In the genomic region with DNA sequence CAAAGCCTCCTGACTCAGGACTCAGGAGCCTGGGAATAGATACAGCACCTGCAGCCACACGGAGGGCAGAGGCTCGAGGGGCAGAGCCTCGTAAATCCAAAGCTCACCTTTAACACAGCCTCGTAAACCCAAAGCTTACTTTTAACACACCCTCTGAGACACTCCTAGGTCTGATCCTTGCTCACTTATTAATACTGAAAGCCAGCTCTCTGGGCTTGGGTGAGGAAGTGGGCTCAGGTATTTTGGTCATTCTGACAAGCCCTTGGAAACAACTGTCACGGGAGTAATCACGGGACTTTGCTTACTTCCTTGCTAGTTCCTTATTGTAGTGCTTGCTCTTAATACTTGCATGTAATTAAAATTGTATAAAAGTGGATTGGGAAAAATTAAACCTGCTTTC, we compare ENCODE assay signal across 27 mouse cellular contexts. TPM values are rescaled to one million over a fixed set of nuclear protein-coding genes. Genes with fewer than 3 reads are reported as not detected.
DNase-seq lines count a peak whose midpoint lies in the region; ATAC-seq lines count a peak whose summit lies in the region.
"Had no signal": no experiment of that assay in that cellular context is flagged by ENCODE, and none has a peak within 500 bp of the region (broad histone marks: within the 10 kb centered on the region; RNA-seq: fewer than 3 reads in every experiment).

No protein-coding gene starts in this region.

- no peak for ATAC-seq in heart, embryonic 12.5 days (ENCODE audit: insufficient number of reproducible peaks, low FRiP score)
- ATAC-seq in intestine, embryonic 15.5 days, result peak; percentile 45
- no peak for ATAC-seq in limb, embryonic 13.5 days (ENCODE audit: low FRiP score, low read depth)
- ATAC-seq: forebrain, embryonic 15.5 days; hindbrain, postnatal 0 days; inflammation-experienced regulatory T-cells, adult 6 months; Patski had no signal

- no peak overlapping the region for H3K4me2 ChIP-seq in heart, embryonic 12.5 days
- H3K4me2 ChIP-seq in intestine, embryonic 15.5 days (replicated peaks), result no peak overlapping the region
- H3K4me2 ChIP-seq in limb, embryonic 13.5 days (replicated peaks), result 0 out of 2 replicates have a peak overlapping the region, but pooled peaks have one; percentile 9
- H3K4me2 ChIP-seq: embryonic facial prominence, embryonic 12.5 days; embryonic facial prominence, embryonic 15.5 days; forebrain, embryonic 12.5 days; forebrain, embryonic 15.5 days; heart, embryonic 11.5 days; heart, embryonic 15.5 days; hindbrain, embryonic 14.5 days had no signal

- 77% methylated on average over 6 of the region's 6 CpGs for WGBS in heart, embryonic 12.5 days
- WGBS in intestine, embryonic 15.5 days, result 46% methylated on average over 6 of the region's 6 CpGs
- WGBS in limb, embryonic 13.5 days, result 21% methylated on average over 6 of the region's 6 CpGs

- no peaks in the 10 kb centered on the region for H3K36me3 ChIP-seq in heart, embryonic 12.5 days
- H3K36me3 ChIP-seq in intestine, embryonic 15.5 days, result no peaks in the 10 kb centered on the region
- no peaks in the 10 kb centered on the region for H3K36me3 ChIP-seq in limb, embryonic 13.5 days
- H3K36me3 ChIP-seq: embryonic facial prominence, embryonic 12.5 days; embryonic facial prominence, embryonic 15.5 days; forebrain, embryonic 12.5 days; forebrain, embryonic 15.5 days; G1E; heart, embryonic 15.5 days had no signal

- H3K27me3 ChIP-seq in heart, embryonic 12.5 days (replicated peaks), result no peaks in the 10 kb centered on the region
- no peaks in the 10 kb centered on the region for H3K27me3 ChIP-seq in intestine, embryonic 15.5 days (replicated peaks)
- no peaks in the 10 kb centered on the region for H3K27me3 ChIP-seq in limb, embryonic 13.5 days
- H3K27me3 ChIP-seq: embryonic facial prominence, embryonic 12.5 days; embryonic facial prominence, embryonic 15.5 days; forebrain, embryonic 12.5 days; forebrain, embryonic 15.5 days; heart, embryonic 15.5 days; Patski had no signal

- H3K9me3 ChIP-seq in heart, embryonic 12.5 days (replicated peaks), result no peaks in the 10 kb centered on the region
- H3K9me3 ChIP-seq in intestine, embryonic 15.5 days, result no peaks in the 10 kb centered on the region
- peaks cover 5% of the 10 kb centered on the region; the same call in 1 of the 2 replicates for H3K9me3 ChIP-seq in limb, embryonic 13.5 days
- H3K9me3 ChIP-seq: embryonic facial prominence, embryonic 12.5 days; embryonic facial prominence, embryonic 15.5 days; forebrain, embryonic 15.5 days; G1E; heart, embryonic 15.5 days had no signal

- H3K27ac ChIP-seq in heart, embryonic 12.5 days (ENCODE audit: poor library complexity, severe bottlenecking), result no peak overlapping the region
- no peak overlapping the region for H3K27ac ChIP-seq in intestine, embryonic 15.5 days
- peak overlapping the region; percentile 55; the same call in 1 of the 2 replicates for H3K27ac ChIP-seq in limb, embryonic 13.5 days
- H3K27ac ChIP-seq: embryonic facial prominence, embryonic 12.5 days; embryonic facial prominence, embryonic 15.5 days; forebrain, embryonic 12.5 days; forebrain, embryonic 15.5 days; heart, embryonic 15.5 days; hindbrain, embryonic 14.5 days; hindbrain, postnatal 0 days had no signal

- H3K9ac ChIP-seq in heart, embryonic 12.5 days, result no peak overlapping the region
- H3K9ac ChIP-seq in intestine, embryonic 15.5 days, result no peak overlapping the region
- H3K9ac ChIP-seq in limb, embryonic 13.5 days, result no peak overlapping the region
- H3K9ac ChIP-seq: embryonic facial prominence, embryonic 12.5 days; embryonic facial prominence, embryonic 15.5 days; forebrain, embryonic 12.5 days; forebrain, embryonic 15.5 days; heart, embryonic 15.5 days; hindbrain, embryonic 14.5 days had no signal

- DNase-seq in heart, adult 11 months, result peak; percentile 68
- no peak for DNase-seq in layer of hippocampus, adult 11-12 months (ENCODE audit: low spot score)
- DNase-seq in kidney, postnatal 4 days, result no peak
- DNase-seq: adrenal gland, postnatal 10 days; adrenal gland, postnatal 36 days; cerebellum, adult 11 months; cerebellum, adult 2 months; cerebellum, adult 9-11 months; cerebellum, postnatal 25 days; gastrocnemius, postnatal 10 days; gastrocnemius, postnatal 36 days; heart, postnatal 10 days; heart, postnatal 4 days had no signal

- H3K4me3 ChIP-seq in heart, embryonic 12.5 days, result no peak overlapping the region
- no peak overlapping the region for H3K4me3 ChIP-seq in intestine, embryonic 15.5 days (replicated peaks)
- no peak overlapping the region for H3K4me3 ChIP-seq in limb, embryonic 13.5 days
- H3K4me3 ChIP-seq: embryonic facial prominence, embryonic 12.5 days; embryonic facial prominence, embryonic 15.5 days; forebrain, embryonic 12.5 days; forebrain, embryonic 15.5 days; heart, embryonic 15.5 days had no signal

- H3K4me1 ChIP-seq in heart, embryonic 12.5 days (replicated peaks), result no peaks in the 10 kb centered on the region
- H3K4me1 ChIP-seq in intestine, embryonic 15.5 days (replicated peaks), result 0 out of 2 replicates have a peak, but pooled peaks cover 3% of the 10 kb centered on the region
- H3K4me1 ChIP-seq in limb, embryonic 13.5 days, result peaks cover 33% of the 10 kb centered on the region
- H3K4me1 ChIP-seq: embryonic facial prominence, embryonic 12.5 days; embryonic facial prominence, embryonic 15.5 days; forebrain, embryonic 12.5 days; forebrain, embryonic 15.5 days; heart, embryonic 15.5 days had no signal

RNA-seq across cellular contexts. Expression of gene Iqch, which starts 13.1 kb away (rescaled TPM):
- 0.08 TPM in 1 of 2 replicates, not detected in the other for polyA plus RNA-seq in heart, embryonic 12.5 days (2016; fragmentation: Nextera tagmentation; extraction: Ambion mirVana)
- 0.08 and 0.14 TPM in 2 replicates for polyA plus RNA-seq in intestine, embryonic 15.5 days (2015; fragmentation: Nextera tagmentation; extraction: Ambion mirVana)
- 0.15 and 0.20 TPM in 2 replicates for polyA plus RNA-seq in limb, embryonic 13.5 days (2015; fragmentation: Nextera tagmentation; extraction: Ambion mirVana)
- polyA plus RNA-seq: cerebellum, adult 2 months; forebrain, embryonic 12.5 days; G1E; inflammation-experienced regulatory T-cells, adult 6 months had no signal

RNA-seq across cellular contexts. Expression of gene Aagab, which starts 13.3 kb away (rescaled TPM):
- 23.2 and 26.2 TPM in 2 replicates for polyA plus RNA-seq in heart, embryonic 12.5 days (2016; fragmentation: Nextera tagmentation; extraction: Ambion mirVana)
- 27.2 and 28.2 TPM in 2 replicates for polyA plus RNA-seq in intestine, embryonic 15.5 days (2015; fragmentation: Nextera tagmentation; extraction: Ambion mirVana)
- 21.7 and 26.2 TPM in 2 replicates for polyA plus RNA-seq in limb, embryonic 13.5 days (2015; fragmentation: Nextera tagmentation; extraction: Ambion mirVana)
